Mouse (Mus musculus): ENCODE data around the gene Icam5.
A peak's percentile ranks its signal among the peaks of the same experiment; 100 is the strongest.
"Not testable (repeated sequence)": the region's sequence is repeated elsewhere in the genome, so short reads cannot be mapped to it uniquely, and the experiment has no call there.

Icam5 gene

DNA sequence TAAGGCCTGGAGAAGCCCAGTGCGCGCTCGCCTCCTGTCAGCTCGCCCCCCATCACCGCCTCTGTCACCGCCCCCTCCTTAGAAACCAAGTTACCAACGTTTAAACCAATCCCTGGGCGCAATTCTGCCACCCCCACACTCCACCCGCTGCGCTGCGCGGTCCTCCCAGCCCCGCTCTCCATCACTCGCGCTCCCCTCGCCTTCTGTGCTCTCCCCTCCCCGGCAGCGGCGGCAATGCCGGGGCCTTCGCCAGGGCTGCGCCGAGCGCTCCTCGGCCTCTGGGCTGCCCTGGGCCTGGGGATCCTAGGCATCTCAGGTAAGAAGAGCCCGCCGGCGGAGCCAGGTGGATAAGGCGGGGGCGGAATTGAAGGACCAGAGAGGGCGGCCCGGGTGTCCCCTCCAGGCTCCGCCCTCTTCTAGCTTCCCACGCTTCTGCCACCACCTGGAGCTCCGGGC lies at the start of gene Icam5:
Gene Icam5 (plus strand): TSS at position 178 of the 456 bp plus-strand sequence.
- DNase-seq: no peak

DNA sequence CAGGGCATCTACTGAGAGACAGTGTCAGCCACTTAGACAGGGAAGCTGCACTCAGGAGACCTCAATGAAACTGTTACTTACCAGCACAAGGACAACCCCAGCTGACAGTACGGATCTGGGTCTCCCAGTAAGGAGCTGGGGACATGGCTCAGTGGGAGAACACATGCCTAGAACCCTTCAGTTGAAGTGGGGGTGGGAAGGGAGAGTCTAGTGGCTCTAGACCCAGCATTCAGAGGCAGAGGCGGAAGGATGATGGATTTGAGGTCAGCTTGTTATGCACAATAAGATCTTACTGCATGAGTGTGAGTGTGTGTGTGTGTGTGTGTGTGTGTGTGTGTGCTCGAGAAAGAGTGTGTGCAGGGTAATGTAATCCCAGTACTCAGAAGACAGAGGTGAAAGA lies 49.7 kb upstream of the Icam5 start:
- DNase-seq: no peak

GRCm38 (mm10) chr9:20983169-20983568 lies 48.7 kb upstream of the Icam5 start:
- no peak for DNase-seq

- DNase-seq: no peak
These were observed 44.8 kb upstream of the Icam5 start for GRCm38 (mm10) chr9:20986952-20987686.

- DNase-seq: no peak
These were observed 43.9 kb upstream of the Icam5 start for GRCm38 (mm10) chr9:20987953-20988352.

DNA sequence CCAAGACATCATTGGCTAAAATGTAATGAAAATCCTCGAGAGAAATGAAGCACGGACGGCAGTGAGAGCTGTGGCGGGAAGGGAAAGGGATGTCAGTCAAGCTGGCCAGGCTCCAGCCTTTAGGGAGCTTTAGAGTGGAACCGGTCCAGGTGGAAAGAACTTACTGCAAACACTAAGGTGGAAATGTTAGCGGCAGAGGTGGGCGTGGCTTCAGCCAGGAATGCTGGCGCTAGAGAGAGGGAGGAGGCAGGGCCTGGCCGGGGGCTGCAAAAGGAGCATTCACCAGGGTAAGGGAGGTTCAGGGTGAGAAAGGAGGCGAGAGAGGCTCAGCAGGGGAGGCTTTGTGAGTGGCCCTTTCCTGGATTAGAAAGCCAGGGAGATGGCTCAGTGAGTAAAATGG lies 41.0 kb upstream of the Icam5 start:
- peak; percentile 61 for DNase-seq

- no peak for DNase-seq
These were observed 40.3 kb upstream of the Icam5 start for GRCm38 (mm10) chr9:20991587-20991986.

DNA sequence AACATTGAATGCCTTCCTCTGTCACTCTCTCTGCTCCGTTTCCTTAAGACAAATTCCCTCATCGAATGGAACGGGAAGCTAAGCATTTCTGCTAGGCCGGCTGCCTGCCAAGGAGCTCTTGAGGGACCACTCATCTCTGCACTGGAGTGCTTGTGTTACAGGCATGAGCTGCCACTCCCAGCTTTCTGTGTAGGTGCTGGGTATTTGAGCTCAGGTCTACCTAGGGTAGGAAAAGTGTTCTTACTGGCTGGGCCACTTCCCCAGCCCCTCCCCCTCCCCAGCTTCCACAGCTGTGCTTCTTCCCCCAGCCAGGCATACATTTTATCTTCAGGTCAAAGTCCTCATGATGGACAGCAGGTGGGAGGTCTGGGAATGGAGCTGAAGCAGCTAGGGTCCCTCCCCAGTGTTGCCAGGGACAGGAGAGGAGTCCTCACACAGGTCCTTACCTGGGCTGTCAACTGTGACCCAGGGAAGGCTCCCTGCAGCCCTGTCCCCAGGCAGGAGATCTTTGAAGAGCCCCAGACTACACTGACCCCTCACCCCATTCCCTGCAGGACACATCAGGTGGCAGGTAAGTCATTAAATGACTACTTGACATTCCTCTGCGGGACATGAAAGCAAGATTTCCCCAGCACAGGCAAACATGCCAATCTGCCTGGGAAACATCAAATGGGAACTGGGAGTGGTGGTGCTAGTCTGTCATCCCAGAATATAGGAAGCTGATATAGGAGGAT lies 38.5 kb upstream of the Icam5 start:
- no peak for DNase-seq

DNA sequence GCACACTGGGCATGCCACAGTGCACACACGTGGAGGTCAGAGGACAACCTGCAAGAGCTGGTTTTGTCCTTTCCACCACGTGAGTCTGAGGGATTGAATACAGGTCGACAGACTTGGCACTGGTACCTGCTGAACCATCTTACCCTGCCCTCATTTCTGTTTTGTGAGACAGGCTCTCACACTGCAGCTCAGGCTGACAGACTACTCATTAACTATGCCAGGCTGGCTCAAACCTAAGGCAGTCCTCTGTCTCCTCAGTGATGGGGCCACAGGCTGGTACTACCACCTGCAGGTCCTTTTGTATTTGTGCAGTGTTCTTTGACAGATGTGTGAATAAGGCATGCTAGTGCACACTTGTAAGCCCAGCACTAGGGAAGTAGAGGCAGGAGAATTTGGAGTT lies 36.8 kb upstream of the Icam5 start:
- DNase-seq: peak; percentile 85

GRCm38 (mm10) chr9:20997065-20997464 lies 34.8 kb upstream of the Icam5 start:
- no peak for DNase-seq

- not testable (repeated sequence) for DNase-seq
These were observed 33.5 kb upstream of the Icam5 start for GRCm38 (mm10) chr9:20998337-20998736.

DNA sequence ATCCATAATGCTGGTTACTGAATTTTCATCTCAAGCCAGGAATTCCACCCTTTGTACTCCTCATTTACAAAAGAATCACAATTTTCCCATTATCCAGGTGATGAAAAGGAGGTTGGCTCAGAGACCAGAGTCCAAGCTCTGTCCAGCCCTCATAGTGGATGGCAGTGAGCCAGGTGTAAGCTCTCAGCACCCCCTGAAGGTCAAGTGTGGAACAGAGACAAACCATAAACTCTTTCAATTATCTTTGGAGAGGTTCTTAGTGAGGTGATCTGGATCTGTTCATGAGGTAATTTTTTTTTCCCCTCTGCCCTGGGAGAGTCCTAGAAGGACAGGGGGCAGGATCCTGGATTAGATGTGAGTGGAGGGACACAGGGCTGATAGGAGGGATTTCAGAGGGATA lies 31.1 kb upstream of the Icam5 start:
- peak; percentile 53 for DNase-seq

DNA sequence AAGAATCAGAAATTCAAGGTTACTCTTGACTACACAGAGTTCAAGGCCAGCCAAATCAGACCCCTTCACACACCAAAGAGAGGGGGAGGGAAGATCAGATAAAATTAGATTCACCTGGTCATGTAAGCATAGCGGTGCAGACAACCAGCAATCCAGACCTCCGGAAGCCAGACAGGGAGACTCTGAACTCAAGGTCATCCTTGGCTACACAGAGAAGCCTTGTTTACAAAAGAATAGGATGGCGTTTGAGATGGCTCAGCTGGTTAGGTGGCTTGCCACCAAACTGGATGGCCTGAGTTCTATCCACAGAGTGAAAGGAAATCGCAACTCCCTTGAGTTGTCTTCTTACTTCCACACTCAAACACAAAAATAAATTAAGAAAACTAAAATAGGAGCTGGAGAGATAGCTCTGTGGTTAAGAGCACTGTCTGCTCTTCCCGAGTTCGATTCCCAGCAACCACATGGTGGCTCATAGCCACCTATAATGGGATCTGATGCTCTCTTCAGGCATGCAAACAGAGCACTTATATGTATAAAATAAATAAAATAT lies 30.1 kb upstream of the Icam5 start:
- DNase-seq: no peak

DNA sequence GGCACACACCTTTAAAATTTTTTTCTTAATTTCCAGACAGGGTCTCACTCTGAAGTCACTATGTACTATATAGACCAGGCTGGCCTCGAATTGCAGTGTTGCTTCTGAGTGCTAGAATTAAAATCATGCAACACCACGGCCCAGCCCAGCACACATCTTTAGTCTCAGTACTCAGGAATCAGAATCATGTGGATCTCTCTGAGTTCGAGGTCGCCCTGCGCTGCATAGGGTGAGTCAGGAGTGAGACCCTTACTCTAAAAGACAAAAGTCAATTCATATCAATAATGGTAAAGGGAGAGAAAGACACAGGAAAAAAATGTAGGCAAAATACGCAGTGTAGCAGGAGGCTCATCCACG lies 29.6 kb upstream of the Icam5 start:
- DNase-seq: no peak

GRCm38 (mm10) chr9:21002627-21003551 lies 29.0 kb upstream of the Icam5 start, which contains the start of gene Mrpl4:
Gene Mrpl4 (plus strand): TSS chr9:21002738.
- DNase-seq: peak; percentile 80

GRCm38 (mm10) chr9:21007313-21007952 lies 24.4 kb upstream of the Icam5 start:
- no peak for DNase-seq

DNA sequence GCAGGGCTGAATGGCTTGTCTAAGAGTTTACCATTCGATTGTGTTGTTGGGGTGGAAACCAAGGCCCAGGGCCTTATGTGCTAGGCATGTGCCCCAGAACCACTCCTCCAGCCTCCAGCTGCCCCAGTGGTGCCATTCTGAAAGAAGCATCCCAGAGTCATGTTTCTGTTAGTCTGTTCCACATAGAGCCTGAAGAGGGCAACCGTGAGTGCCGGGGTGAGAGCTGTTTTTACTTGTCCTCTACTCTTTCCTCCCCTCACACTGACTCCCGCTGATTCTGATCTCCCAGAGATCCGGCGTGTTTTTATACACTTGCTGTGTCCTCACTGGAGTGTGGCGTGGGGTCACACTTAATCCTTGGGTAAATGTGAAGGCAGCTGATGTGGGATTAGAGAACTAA lies 23.9 kb upstream of the Icam5 start:
- DNase-seq: no peak

DNA sequence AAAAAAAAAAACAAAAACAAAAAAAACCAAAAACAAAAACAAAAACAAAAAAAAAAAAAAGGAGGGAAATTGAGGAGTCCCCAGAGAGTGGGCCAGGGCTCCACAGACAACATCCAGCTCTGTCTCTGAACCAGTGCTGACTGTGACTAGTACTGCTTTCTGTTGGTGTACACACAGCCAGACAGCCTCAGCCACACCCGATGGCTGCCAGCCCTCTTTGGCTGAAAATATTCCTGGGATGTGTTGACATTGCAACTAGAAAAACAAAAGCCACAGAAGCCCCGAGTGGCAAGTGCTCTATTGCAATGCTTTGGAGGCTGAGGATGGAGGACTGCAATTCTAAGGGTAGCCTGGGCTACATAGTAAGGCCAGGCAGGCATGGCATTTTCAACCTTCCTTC lies 21.5 kb upstream of the Icam5 start:
- no peak for DNase-seq

- DNase-seq: not testable (repeated sequence)
These were observed 20.8 kb upstream of the Icam5 start for GRCm38 (mm10) chr9:21010939-21011541.

DNA sequence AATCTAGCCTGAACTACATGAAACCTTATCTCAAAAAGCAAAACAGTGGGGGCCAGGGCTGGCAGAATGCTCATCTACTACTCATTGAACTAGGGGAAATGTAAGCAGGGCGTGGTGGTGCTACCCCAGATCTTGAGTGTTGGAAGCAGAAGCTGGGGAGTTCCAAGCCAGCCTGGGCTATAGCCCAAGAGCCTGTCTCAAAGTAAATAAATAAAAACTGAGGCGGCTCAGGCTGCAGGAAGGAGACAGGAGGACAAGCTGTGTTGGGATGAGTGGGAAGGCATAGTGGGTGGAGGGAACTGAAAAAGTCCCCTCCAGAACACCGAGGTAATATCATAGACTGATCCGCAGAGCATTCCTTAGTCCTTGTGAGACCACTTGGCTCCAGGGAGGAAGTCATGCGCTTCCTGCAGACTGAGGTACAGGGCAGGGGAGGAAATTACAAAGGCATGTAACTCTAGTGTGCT lies 20.0 kb upstream of the Icam5 start:
- DNase-seq: peak; percentile 58

- no peak for DNase-seq
These were observed 19.5 kb upstream of the Icam5 start for GRCm38 (mm10) chr9:21012368-21012767.
